Mouse (Mus musculus): ENCODE results near the gene Gbp9.
"Not testable (repeated sequence)": the region's sequence is repeated elsewhere in the genome, so short reads cannot be mapped to it uniquely, and the experiment has no call there.

Gbp9 gene

DNA sequence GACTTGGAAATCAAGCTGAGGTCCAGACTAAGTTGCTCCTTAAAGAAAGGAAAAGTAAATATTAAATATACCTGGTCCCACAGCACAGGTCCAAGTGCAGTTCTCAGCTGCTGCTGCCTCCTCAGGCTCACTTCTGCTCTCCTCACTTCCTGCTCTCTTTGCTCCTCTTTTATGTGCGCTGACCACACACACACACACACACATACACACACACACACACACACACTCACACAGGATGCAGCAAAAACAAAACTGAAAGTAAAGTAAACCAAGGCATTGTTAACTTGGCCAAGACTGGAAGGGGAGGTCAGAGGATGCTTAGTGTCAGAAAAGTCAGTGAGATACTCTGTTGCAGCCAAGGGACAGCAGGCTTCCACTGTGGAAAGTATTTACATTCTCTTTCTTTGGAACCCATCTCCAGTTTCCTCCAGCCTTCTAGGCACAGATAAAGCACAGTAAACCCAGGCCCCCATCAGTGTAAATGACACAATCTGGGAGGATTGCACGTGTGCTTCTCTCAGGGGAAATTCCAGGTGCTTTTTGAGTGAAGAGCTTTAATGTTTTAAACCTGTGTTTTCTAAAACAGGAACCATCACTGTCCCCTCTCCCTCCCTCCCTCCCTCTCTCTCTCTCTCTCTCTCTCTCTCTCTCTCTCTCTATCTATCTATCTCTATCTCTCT lies at the start of gene Gbp9, which contains the start of the genes Gbp8 and Gbp4:
Gene Gbp9, minus strand, starts transcription at position 131 of the 680 bp plus-strand sequence.
Gene Gbp8, minus strand, starts transcription at position 132 of the 680 bp plus-strand sequence.
Gene Gbp4, minus strand, starts transcription at position 178 of the 680 bp plus-strand sequence.
- DNase-seq (ENCODE audit: low read depth, low spot score): not testable (repeated sequence)

DNA sequence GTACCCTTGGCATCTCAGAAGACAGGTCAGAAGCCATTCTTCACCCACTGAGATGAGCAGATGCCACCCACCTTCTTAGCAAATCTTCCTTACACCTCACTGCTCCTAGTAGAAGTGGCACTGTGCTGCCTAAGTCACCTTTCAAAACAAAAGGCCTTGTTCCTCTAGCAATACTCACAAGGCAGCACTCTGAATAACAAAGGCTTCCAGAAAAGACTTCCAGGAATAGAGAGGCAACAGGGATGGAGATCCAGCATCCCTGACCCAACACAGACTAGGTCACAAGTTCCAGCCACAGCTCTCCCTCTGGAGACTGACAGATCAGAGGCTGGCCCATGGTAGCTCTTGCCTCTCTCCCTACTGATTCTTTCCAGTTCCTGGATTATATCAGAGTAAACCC lies 42.1 kb upstream of the Gbp9 start:
- no peak for DNase-seq (ENCODE audit: low read depth, low spot score)

DNA sequence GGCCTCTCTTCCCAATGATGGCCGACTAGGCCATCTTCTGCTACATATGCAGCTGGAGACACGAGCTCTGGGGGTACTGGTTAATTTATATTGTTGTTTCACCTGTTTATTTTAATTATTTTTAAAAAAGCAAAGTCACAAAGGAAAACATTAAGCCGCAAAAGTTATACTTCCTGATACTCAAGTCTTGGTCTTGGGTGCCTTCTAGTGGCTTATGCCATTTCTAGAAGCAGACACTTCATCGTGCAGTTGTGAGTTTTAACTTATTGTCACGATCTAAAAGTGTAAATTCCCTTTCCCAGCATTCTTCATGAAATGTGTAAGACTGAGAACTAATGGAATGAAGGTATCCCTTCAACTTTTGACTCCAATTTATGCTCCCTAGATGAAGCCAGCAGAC lies 17.2 kb upstream of the Gbp9 start:
- DNase-seq (ENCODE audit: low read depth, low spot score): no peak

DNA sequence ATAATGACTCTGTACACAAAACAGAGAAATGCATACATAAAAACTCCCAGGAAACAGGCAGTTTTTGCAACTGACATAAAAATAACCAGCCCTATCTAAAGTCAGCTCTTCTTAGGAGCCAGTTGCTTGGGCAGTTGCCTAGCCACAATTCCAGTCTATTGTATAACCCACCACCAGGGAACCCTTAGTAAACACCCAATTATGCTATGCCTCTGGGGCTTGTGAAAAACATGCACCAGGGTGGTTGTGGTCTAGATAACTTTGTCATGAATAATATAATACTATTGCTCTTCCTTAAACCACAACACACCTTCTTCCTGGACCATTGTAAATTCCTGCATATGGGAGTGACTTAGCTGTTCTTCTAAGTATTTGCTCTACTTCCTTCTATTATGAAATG lies 14.7 kb upstream of the Gbp9 start:
- no peak for DNase-seq (ENCODE audit: low read depth, low spot score)

DNA sequence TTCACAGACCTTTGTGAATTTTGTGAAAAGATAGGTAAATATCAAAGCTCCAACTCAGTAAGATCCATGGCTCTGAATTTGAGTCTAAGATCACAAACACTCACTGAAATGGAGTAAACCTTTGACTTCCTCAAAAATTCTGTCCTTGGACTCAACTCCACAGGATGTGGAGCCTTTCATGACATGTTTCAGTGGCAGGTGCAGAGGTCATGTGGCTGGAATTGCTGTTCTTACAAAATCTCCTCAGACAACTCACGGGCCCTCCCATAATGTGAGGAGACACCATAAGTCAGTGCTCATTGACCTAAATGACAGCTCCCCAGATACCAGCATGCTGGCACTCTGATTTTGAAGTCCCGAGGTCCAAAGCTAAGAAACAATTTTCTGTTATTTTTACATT lies 8.7 kb upstream of the Gbp9 start:
- DNase-seq (ENCODE audit: low read depth, low spot score): not testable (repeated sequence)

DNA sequence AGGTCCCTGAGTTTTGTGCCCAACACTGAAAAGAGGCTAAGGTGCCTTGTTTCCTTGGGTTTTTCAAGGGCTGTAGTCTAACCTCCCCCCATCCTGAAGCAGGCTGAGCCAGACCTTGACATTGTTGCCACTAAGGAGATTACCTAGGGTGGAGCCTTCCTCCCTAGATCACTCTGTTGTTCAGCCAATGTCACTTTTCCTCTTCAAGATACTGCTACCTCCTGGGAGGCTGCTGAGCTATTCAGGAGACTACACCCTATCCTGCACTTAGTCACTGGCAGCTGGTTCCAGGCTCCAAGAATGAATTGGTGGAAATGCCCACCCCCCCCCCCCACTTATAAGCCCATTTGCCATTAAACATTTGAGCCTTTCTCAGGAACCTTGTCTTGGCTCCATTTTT lies 7.1 kb upstream of the Gbp9 start:
- no peak for DNase-seq (ENCODE audit: low read depth, low spot score)

DNA sequence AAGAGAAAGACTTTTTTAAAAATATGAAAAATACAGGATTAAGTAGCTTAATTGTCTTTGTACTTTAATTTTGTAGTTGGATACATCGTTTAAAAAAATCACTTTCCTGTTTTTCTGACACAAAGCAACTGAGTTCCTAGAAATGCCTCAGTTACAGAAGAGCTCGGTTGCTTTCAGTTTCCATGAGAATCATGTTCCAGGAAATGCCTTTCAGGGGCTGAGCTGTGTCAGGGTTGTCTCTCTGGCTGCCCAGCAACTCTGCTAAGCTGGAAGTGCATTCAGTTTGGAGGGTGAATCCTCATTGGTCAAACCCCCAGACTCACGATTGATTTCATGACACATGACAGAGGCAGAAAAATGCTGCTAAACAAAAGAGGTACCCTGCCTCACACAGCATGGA lies 6.4 kb upstream of the Gbp9 start:
- not testable (repeated sequence) for DNase-seq (ENCODE audit: low read depth, low spot score)

DNA sequence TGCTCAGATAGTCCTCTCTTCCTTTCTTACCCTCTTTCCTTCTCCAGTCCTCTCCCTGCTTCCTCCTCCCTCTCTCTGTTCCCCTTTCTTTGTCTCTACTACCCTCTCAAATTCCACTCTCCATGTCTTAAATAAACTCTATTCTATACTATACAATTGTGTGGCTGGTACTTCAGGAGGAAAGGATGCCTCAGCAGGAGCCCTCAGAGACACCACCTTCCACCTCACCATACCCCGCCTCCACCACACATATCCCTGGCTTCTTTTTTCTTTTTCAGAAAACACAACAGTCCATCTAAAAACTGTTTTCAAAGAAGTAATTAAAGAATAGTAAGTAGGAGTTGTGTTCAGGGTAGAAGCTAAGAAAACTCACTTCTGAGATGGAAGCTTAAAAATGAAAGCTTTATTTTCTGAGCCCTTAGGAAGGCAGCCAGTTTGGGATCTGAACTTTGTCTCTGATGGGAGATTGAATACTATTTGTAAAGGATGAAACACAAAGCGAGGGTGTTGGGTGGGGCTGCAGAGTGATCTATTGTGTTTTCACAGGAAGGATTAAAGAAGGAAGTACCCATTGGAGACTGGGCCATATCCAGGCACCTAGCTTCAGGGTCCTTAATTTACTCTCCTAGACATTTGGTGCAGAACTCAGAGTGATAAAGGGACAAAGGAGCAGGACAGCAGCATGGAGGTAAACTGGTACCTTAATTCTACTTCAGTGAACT lies 911 bp upstream of the Gbp9 start:
- DNase-seq (ENCODE audit: low read depth, low spot score): not testable (repeated sequence)

DNA sequence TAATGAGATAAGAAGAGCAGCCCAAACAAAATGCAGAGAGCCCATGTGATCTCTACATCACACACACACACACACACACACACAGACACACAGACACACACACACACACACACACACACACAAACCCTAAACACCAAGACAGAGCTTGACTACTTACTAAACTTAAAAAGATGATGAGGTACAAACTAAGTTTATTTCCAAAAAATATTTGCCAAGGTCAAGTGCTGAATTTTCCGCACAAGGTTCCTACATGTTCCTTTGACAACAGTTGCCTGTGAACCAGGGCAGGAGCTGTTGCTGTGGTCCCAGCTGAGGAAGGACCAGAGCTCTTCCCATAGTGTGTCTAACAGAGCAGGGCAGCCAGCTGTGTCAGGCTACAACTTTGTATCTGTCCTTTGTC lies 433 bp downstream of the Gbp9 start:
- DNase-seq (ENCODE audit: low read depth, low spot score): no peak

DNA sequence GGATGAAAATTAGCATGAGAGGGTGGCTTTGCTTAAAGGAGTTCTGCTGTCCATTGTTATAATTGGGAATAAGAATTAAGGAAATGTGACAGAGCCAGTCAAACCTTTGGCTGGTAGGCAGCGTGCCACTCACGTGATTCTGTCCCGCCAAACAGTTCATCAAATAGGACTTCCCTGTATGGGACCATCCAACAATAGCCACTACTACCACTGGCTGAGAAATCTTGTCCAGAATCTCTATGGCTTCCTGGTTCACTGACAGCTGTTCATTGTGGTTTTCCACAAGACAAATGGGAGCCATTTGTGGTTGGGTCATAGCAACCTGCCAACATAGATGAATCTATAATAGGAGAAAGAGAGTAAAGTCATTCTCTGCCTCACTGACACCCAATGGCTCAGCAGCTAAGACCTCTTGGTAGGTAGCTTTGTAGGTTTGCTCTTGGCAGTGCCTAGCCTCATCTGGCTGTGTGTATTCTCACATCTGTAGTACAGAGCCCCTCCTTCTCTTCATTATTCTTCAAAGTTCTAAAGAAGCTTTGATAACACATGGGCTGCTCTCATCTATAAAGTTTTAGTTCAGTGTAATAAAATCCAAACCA lies 2.5 kb downstream of the Gbp9 start:
- not testable (repeated sequence) for DNase-seq (ENCODE audit: low read depth, low spot score)

DNA sequence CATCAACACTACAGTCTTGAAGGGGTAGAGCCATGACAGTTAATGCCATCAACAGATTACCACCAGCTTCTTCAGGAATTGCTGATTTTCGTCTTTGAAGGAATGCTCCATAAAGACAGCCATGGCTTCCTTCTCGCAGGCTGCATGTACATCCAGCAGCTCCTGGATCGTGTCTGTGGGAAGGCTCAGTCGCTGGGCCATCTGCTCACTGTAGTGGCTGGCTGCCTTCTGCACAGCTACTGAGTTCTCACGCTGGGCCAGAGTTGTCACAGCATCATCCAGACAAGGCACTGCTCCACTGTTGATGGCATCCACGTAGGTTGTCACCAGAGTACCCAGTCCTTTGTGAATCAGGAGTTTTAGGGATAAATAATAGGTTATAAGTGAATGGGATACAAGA lies 17.6 kb downstream of the Gbp9 start:
- not testable (repeated sequence) for DNase-seq (ENCODE audit: low read depth, low spot score)

DNA sequence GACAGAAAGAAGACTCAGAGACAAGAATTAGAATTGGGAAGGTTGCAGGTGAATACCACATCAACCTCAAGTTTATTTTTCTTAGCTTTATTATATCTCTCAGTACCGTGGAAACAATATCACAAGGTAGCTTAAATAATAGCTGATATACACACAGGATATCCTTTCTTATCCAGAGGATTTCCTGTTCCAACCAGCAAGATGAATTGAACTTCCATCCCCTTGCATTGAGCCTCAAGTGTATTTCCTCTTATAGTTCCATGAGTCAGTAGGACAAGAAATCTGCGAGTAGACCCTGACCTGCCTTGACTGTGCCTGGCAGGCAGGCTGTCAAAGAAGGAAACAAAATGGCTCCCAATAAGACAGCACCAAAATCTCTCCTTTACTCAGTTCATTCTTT lies 23.6 kb downstream of the Gbp9 start:
- no peak for DNase-seq (ENCODE audit: low read depth, low spot score)

DNA sequence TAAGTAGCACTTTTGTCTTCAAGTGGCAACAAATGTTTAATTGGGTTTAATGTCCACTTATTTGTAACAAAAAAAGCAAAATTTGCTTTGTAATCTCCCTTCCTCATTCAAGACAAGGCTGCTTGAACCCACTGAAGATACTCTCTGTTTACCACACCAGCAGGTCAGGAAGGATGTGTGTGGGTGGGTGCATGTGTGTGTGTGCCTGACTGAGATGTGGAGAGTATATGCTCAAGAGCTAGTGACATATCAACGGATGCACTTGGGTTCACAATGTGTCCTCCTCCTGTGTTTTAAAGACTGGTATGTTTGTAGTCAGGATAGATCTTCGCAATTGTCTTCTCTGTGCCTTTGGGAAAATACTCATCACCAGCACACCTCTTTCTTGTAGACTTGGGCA lies 24.6 kb downstream of the Gbp9 start:
- DNase-seq (ENCODE audit: low read depth, low spot score): no peak

DNA sequence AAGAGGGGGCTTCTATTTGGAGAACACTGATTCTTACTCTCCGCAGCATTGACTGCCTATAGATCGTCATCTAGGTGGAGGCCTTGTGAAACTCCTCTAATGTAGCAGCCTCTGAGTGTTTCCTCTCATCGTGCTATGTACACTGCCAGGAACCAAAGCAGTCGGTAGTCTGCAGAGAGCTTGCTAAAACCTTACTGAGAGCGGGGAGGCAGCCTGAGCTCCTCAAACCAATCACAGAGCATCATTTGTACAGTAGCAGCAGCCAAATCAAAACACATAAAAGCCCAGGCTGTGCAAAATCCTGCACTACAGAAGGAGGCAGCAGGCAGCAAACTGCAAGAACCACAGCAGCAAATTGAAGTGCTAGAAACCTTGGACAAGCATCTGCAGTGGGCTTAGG lies 25.7 kb downstream of the Gbp9 start:
- DNase-seq (ENCODE audit: low read depth, low spot score): no peak

DNA sequence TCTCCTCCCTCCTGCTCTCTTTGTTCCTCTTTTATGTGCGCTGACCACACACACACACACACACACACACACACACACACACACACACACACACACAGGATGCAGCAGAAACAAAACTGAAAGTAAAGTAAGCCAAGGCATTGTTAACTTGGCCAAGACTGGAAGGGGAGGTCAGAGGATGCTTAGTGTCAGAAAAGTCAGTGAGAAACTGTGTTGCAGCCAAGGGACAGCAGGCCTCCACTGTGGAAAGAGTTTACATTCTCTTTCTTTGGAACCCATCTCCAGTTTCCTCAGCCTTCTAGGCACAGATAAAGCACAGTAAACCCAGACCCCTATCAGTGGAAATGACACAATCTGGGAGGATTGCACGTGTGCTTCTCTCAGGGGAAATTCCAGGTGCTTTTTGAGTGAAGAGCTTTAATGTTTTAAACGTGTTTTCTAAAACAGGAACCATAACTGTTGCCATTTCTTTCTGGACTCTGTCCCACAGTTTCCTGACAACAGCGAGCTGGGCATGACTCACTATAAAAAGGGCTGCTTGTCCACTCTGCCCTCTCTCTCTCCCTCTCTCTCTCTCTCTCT lies 29.0 kb downstream of the Gbp9 start:
- DNase-seq (ENCODE audit: low read depth, low spot score): not testable (repeated sequence)

DNA sequence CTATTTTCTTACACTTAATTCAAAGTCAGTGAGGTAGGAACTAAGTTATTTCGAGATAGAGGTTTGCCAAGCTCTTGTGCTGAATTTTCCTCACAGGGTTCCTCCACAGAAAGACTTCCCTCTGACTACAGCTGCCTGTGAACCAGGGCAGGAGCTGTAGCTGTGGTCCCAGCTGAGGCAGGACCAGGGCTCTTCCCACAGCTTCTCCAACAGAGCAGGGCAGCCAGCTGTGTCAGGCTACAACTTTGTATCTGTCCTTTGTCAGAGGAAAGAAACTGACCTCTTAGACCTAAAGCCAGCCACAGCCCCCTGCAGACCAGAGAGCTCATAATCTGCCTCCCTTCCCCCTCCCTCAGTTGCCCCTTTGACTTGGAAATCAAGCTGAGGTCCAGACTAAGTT lies 29.6 kb downstream of the Gbp9 start:
- DNase-seq (ENCODE audit: low read depth, low spot score): not testable (repeated sequence)

DNA sequence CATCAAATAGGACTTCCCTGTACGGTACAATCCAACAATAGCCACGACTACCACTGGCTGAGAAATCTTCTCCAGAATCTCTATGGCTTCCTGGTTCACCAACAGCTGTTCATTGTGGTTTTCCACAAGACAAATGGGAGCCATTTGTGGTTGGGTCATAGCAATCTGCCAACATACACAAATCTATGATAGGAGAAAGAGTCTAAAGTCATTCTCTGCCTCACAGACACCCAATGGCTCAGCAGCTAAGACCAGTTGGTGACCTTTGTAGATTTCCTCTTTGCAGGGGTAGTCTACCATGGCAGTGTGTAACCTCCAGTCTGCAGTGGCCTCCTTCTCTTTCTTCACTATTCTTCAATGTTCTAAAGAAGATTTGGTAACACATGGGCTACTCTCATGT lies 33.6 kb downstream of the Gbp9 start:
- DNase-seq (ENCODE audit: low read depth, low spot score): not testable (repeated sequence)

DNA sequence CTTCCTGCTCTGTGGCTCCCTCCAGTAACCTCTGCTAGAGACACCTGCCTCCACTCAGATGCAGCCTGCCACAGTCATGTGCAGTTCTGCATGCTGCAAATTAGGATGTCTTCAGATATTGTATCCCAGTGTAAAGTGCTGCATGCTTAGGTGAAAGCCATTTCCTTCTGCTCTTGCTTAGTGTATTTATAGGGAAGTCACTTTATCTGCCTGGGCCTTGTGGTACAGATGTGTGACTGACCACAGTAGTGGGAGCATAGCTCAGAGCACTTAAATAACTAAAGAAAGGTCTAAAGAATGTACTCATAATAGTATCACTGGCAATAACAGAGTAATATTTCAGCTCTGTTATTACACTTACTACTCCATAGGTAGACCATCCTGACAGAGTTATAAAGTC lies 57.4 kb downstream of the Gbp9 start:
- DNase-seq (ENCODE audit: low read depth, low spot score): no peak

DNA sequence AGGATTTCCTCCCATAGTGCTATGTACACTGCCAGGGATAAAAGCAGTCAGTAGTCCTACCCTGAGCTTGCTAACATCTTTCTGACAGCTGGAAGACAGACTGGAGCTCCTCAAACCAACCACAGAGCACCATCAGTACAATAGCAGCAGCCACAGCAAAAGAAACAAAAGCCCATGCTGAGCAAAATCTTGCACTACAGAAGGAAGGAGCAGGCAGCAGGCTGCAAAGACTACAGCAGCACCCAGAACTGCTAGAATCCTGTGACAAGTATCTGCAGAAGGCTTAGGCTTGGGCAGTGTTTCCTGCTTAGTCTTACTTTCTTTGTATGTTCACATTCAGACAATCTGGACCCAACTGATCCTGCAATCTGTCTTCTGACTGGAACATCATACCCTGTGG lies 71.0 kb downstream of the Gbp9 start:
- not testable (repeated sequence) for DNase-seq (ENCODE audit: low read depth, low spot score)

DNA sequence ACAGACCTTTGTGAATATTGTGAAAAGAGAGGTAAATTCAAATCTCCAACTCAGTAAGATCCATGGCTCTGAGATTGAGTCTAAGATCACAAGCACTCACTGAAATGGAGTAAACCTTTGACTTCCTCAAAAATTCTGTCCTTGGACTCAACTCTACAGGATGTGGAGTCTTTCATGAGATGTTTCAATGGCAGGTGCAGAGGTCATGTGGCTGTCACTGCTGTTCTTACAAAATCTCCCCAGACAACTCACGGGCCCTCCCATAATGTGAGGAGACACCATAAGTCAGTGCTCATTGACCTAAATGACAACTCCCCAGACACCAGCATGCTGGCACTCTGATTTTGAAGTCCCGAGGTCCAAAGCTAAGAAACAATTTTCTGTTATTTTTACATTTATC lies 74.9 kb downstream of the Gbp9 start:
- not testable (repeated sequence) for DNase-seq (ENCODE audit: low read depth, low spot score)

DNA sequence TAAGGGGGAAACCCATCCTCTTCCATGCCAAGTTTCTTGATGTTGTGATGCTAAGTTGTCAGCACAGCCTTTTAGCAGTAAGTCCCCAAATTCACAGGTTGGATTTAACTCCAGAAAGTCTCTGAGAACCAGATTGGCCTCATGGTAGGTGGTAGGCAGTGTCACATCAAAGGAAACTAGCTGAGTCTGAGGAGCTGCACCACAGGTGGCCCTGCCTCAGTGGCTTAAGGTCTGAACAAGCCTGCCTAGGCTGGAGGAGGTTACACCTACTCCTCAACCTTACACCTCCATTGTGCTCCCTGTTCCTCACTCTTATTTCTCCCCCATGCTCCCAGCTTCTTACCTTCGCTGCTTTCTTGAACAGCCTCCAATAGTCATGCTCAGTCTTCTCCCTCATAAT lies 76.0 kb downstream of the Gbp9 start:
- no peak for DNase-seq (ENCODE audit: low read depth, low spot score)

DNA sequence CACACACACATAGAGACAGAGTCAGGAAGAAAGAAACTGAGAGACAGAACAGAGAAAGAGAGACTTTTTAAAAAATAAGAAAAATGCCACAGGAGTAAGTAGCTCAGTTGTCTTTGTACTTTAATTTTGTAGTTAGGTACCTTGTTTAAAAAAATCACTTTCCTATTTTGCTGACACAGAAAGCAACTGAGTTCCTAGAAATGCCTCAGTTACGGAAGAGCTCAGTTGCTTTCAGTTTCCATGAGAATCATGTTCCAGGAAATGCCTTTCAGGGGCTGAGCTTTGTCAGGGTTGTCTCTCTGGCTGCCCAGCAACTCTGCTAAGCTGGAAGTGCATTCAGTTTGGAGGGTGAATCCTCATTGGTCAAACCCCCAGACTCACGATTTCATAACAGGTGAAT lies 76.9 kb downstream of the Gbp9 start:
- not testable (repeated sequence) for DNase-seq (ENCODE audit: low read depth, low spot score)
